Mouse (Mus musculus) heart, embryonic 13.5 days (tissue): ENCODE results near the gene 4930595D18Rik. TPM values are rescaled to one million over a fixed set of nuclear protein-coding genes. Genes with fewer than 3 reads are reported as not detected.

Experiments
- ATAC-seq: fragments of 200-750 bp; cut with Nextera tagmentation; 2 replicates; pipeline ENCODE4 v1.8.0; 2017; ENCODE audit warnings: moderate TSS enrichment; ENCODE audit not compliant: insufficient number of reproducible peaks, low FRiP score, low TSS enrichment; ENCODE audit errors: extremely low read depth
- H3K27ac ChIP-seq: fragments of 300-500 bp; sonication (generic); replicated peaks from 2 replicates; pipeline ENCODE4 v1.5.1; 2015; ENCODE audit warnings: moderate library complexity, mild to moderate bottlenecking, inconsistent platforms
- H3K27me3 ChIP-seq: fragments of 300-500 bp; sonication (generic); replicated peaks from 2 replicates; pipeline ENCODE4 v1.6.1; 2015; ENCODE audit warnings: mild to moderate bottlenecking, inconsistent platforms
- H3K36me3 ChIP-seq: fragments of 300-500 bp; sonication (generic); 2 replicates; pipeline ENCODE4 v1.6.1; 2015; ENCODE audit warnings: mild to moderate bottlenecking, inconsistent platforms
- H3K4me1 ChIP-seq: fragments of 300-500 bp; sonication (generic); 2 replicates; pipeline ENCODE4 v1.6.1; 2015; ENCODE audit warnings: inconsistent platforms
- H3K4me2 ChIP-seq: fragments of 300-500 bp; sonication (generic); 2 replicates; pipeline ENCODE4 v1.6.1; 2015; ENCODE audit warnings: inconsistent platforms, mild to moderate bottlenecking, moderate library complexity
- H3K4me3 ChIP-seq: fragments of 300-500 bp; sonication (generic); 2 replicates; pipeline ENCODE4 v1.5.1; 2015; ENCODE audit warnings: moderate library complexity, mild to moderate bottlenecking, inconsistent platforms
- H3K9ac ChIP-seq: fragments of 300-500 bp; sonication (generic); 2 replicates; pipeline ENCODE4 v1.6.1; 2015; ENCODE audit warnings: inconsistent platforms, mild to moderate bottlenecking, moderate library complexity
- H3K9me3 ChIP-seq: fragments of 300-500 bp; sonication (generic); 2 replicates; pipeline ENCODE4 v1.6.1; 2016; ENCODE audit warnings: inconsistent platforms
- WGBS: fragments of 180-500 bp; shearing (Covaris S2); methylation state at CpG from one replicate; pipeline ENCODE4 v1.1.7; 2015; ENCODE audit warnings: mixed read lengths; 5-methylcytosine and 5-hydroxymethylcytosine counted together
- polyA plus RNA-seq: library from polyadenylated mRNA; unstranded; fragments of >200 nt; fragmentation: Nextera tagmentation; extraction: Ambion mirVana; gene quantifications from 2 replicates; pipeline ENCODE4 v1.2.1, GENCODE M21; 2015

Gene 4930595D18Rik
- polyA plus RNA-seq, 1 experiment from 2014 or later: not detected

DNA sequence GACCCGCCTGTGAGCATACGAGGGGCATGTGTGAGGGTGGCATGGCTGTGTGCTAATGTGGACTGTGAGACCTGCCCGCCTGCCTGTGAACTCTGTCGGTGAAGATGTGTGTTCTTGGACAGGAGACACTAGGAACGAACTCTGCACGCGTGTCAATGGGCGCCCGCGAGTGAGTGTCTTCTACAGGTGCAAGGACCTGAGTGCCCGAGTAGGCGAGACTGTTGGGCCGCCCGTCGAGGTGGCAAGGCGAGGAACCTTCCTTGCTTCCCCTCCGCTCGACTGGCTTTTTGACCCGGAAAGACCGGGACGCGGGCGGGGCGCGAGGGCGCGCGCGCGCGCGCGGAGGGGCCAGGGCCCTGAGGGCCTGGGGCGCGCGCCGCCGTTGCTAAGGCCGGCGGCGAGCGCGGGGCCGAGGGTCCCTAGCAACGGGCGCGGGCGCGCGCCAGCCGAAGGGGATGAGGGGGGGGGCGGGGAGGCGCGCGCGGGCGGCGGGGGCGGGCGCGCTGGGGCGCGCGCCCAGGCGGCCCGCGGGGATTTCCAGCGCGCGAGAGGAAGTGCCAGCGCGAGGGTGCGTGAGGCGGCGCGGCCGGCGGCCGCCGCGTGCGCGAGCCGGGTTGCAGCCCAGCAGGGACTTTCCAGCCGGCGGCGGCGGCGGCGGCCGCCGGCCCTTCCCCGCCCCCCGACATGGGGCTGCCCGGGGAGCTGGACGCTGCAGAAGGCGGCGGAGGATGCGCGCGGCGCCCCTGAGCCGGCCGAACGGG is 18.3 kb downstream of the 4930595D18Rik start, which contains the start of gene Traf3:
Traf3 (plus strand) TSS at position 540 of the 761 bp plus-strand sequence.
- H3K9ac ChIP-seq: peak within 1 kb of the TSS; percentile 93
- H3K4me1 ChIP-seq: peaks cover 46% of the 10 kb centered on the region
- WGBS: 7% methylated on average over 46 of the region's 105 CpGs
- H3K27me3 ChIP-seq: no peaks in the 10 kb centered on the region
- H3K4me2 ChIP-seq: peak within 1 kb of the TSS; percentile 96
- peak; percentile 51; the same call in 1 of the 2 replicates for ATAC-seq
- H3K36me3 ChIP-seq: no peaks in the 10 kb centered on the region
- peak within 1 kb of the TSS; percentile 81 for H3K27ac ChIP-seq
- H3K9me3 ChIP-seq: no peaks in the 10 kb centered on the region
- peak within 1 kb of the TSS; percentile 79 for H3K4me3 ChIP-seq

DNA sequence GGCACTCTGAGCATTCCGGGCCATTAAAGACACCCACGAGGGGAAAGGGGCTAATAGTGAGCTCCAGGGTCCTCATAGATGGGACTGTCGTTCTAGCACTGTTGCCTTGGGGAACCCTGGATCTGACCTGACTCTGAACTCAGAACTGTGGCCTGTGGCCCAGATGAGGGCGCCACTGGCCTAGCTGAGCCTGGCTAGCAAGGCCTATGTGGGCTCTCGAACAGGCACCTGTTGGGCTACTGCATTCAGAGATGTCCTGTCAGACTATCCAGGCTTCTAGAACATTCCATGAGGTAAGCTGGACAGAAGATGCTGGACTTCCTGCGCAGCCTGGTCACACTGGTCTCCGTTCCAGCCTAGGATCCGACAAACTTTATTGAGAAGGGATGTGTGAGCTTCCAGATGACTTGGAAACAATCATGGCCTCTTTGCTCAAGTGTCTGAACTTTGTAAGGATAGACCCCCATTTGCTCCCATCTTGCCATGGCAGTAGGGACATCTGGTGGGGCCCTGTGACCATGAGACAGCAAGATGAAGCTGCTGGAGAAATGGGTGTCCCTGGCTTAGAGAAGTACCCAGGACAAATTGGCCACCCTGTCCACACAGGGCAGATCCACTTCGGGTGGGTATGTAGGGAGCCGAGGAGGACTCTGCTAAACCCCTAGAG is 19.0 kb downstream of the 4930595D18Rik start:
- peak overlapping the region; percentile 96 for H3K4me2 ChIP-seq
- ATAC-seq: no peak
- H3K27me3 ChIP-seq: no peaks in the 10 kb centered on the region
- peak overlapping the region; percentile 93 for H3K9ac ChIP-seq
- H3K4me3 ChIP-seq: peak overlapping the region; percentile 79
- no peaks in the 10 kb centered on the region for H3K9me3 ChIP-seq
- H3K36me3 ChIP-seq: no peaks in the 10 kb centered on the region
- peak overlapping the region; percentile 81 for H3K27ac ChIP-seq
- WGBS: 61% methylated on average over 10 of the region's 10 CpGs
- H3K4me1 ChIP-seq: peaks cover 46% of the 10 kb centered on the region

DNA sequence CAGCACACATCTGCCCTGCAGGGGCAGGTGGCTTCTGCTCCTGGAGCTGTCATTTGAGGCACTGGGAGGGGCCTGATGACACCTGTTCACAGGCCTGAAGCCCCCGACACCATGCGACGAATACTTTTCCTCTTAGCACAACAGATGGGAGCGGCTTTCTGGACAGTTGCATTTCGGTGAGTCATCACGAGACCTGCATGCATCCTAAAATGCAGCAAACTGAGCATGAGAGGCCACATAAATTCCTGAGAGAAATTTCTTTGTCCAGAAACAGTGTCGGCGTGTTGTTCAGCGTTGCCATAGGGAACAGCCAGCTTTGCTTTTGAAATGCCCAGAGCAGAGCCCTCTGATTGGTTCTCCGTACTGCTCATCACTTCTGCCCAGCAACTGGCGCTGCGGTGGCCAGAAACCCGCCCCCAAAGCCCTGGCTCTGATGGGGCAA is 20.0 kb downstream of the 4930595D18Rik start:
- H3K4me2 ChIP-seq: peak overlapping the region; percentile 67
- peak overlapping the region; percentile 50 for H3K4me3 ChIP-seq
- H3K9ac ChIP-seq: peak overlapping the region; percentile 71
- ATAC-seq: peak; percentile 61; the same call in 1 of the 2 replicates
- peak overlapping the region; percentile 81; the same call in 1 of the 2 replicates for H3K27ac ChIP-seq
- H3K27me3 ChIP-seq: no peaks in the 10 kb centered on the region
- peaks cover 46% of the 10 kb centered on the region for H3K4me1 ChIP-seq
- H3K9me3 ChIP-seq: no peaks in the 10 kb centered on the region
- no peaks in the 10 kb centered on the region for H3K36me3 ChIP-seq
- WGBS: 2% methylated on average over 13 of the region's 13 CpGs

DNA sequence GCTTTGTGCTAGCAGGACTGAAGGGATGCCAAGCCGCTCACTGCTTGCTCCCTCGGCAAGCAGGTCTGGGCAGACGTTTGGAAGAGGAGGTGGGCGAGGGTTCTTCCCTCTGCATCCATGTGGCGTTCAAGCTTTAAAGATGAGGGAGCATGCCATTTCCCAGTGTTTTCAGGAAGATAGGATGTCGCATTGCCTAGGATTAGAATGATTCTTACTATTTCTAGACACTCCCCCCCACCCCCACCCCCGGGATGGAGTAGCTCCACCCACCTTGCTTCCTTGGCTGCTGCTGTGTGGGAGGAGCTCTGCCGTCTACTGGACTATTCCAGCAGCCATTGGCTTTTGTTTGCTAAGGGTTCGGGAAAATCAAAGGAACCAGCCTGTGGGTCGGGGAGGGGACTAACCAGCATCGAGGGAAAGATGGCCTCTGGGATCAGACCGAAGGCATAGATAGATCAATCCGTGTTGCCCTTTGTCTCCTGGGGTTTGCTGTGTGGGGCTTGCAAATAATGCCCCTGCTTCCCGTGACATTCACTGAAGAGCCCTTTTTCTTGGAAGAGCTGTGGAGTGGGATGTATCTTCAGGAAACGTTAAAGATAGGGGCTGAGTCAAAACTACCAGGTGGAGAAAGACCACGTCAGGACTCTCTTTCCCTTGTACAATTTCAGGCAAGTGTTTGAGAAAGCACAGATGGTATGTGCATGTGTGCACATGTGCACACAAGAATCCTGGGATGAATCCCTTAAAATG is 21.8 kb downstream of the 4930595D18Rik start:
- Histone ChIP-seq H3K9me3 (no peaks in the 10 kb centered on the region), H3K4me3 (peak overlapping the region; percentile 36), H3K4me1 (peaks cover 37% of the 10 kb centered on the region), H3K4me2 (peak overlapping the region; percentile 64), H3K27me3 (no peaks in the 10 kb centered on the region), H3K36me3 (no peaks in the 10 kb centered on the region), H3K27ac (peak overlapping the region; percentile 53), H3K9ac (peak overlapping the region; percentile 76)
- no peak for ATAC-seq
- 10% methylated on average over 16 of the region's 16 CpGs for WGBS

DNA sequence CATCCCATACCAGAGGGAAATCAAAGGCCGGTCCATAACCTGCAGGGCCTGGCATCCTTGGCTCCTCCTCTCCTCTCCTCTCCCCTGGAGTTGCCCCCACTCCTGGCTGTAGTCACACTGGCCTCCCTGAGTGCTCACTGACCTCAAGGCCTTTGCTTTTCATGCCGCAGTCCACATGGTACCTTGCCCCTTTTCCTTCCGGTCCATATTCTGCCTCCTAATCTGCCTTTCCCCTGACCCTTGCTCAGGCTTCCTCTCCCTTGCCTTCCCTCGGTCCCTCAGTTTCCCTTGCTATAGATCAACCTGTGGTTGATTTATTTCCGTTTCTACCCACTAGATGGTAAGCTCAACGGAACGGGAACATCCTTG is 22.4 kb downstream of the 4930595D18Rik start:
- H3K4me2 ChIP-seq: peak overlapping the region; percentile 64
- WGBS: 38% methylated on average over 7 of the region's 7 CpGs
- peak overlapping the region; percentile 76 for H3K9ac ChIP-seq
- H3K27me3 ChIP-seq: no peaks in the 10 kb centered on the region
- H3K27ac ChIP-seq: peak overlapping the region; percentile 53; the same call in 1 of the 2 replicates
- H3K4me1 ChIP-seq: peaks cover 31% of the 10 kb centered on the region
- peak overlapping the region; percentile 36 for H3K4me3 ChIP-seq
- no peak for ATAC-seq
- no peaks in the 10 kb centered on the region for H3K36me3 ChIP-seq
- no peaks in the 10 kb centered on the region for H3K9me3 ChIP-seq

DNA sequence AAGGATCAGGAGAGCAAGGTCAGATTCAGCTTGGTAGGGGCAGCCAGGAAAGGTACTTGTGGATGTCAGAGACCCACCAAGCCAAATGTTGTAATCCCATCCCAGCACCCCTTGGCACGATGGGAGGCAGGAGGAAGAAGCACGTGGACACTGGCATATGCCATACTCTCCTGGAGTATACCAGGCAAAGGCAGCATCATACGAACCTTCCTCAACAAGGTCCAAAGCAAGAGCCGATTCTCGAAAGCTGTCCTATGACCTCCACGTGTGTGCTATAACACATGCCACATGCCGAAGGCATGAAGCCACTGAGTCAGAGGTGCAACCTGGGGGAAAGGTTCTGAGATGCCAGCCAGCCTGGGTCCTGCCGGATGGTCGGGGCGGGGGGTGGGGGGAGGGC is 23.4 kb downstream of the 4930595D18Rik start:
- WGBS: 86% methylated on average over 10 of the region's 10 CpGs
- H3K4me3 ChIP-seq: no peak overlapping the region
- peaks cover 31% of the 10 kb centered on the region for H3K4me1 ChIP-seq
- H3K9ac ChIP-seq: no peak overlapping the region
- no peaks in the 10 kb centered on the region for H3K9me3 ChIP-seq
- H3K27me3 ChIP-seq: no peaks in the 10 kb centered on the region
- no peak for ATAC-seq
- H3K27ac ChIP-seq: no peak overlapping the region
- H3K36me3 ChIP-seq: no peaks in the 10 kb centered on the region
- no peak overlapping the region for H3K4me2 ChIP-seq

DNA sequence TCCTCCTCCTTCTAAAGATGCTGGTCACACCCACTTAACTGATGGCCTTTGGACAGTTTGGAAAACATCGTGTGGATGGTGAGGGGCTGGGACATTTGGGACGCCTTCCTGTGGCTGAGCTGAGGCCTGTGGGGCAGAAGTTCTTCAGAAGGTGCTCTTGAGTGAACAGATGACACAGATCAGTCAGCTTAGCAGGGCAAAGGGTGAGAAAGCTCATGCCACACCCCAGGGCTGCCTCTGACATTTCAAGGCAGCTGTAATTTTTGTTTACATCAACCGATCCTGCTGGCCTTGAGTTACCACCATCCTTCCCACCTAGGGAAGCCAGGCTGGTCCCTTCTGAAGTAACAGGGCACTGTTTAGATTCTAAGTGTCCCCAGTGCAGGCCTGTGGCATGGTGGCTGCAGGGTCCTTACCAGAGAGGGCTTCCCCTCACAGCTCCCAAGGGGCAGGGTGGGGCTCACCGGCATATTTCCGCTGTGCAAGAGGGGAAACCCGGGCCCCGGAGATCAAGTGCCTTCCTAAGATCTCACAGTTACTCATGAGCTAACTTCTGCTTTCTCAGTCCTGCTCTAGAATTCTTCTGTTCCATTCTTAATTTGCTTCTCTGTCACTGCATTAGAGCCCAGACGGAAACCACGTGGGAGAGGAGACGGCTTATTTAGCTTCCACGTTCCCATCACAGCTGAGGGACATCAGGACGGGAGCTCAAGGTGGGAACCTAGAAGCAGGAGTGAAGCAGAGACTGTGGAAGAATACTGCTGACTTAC is 24.4 kb downstream of the 4930595D18Rik start:
- H3K27me3 ChIP-seq: no peaks in the 10 kb centered on the region
- no peak overlapping the region for H3K4me2 ChIP-seq
- WGBS: 56% methylated on average over 12 of the region's 12 CpGs
- ATAC-seq: no peak
- no peaks in the 10 kb centered on the region for H3K9me3 ChIP-seq
- H3K4me1 ChIP-seq: peaks cover 23% of the 10 kb centered on the region
- H3K27ac ChIP-seq: no peak overlapping the region
- no peak overlapping the region for H3K9ac ChIP-seq
- H3K4me3 ChIP-seq: no peak overlapping the region
- no peaks in the 10 kb centered on the region for H3K36me3 ChIP-seq

DNA sequence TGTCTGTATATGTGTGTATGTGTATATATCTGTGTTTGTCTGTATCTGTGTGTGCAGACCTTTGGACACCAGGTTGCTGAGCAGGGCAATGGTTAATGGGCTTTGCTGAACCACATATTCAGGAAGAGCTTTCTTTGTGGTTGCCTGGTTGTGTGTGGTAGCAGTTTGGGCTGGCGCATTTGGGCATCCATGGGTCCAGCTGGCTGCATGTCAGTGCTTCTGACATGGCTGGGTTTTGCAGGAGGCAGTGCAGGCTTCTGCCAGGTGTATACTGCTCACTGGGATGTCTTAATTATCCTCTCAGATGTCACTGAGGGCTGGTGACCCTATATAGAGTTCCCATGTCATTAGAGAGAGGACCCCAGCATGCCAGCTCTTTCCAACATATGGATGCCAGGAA is 28.5 kb downstream of the 4930595D18Rik start:
- no peak overlapping the region for H3K9ac ChIP-seq
- H3K27me3 ChIP-seq: no peaks in the 10 kb centered on the region
- no peak overlapping the region for H3K4me2 ChIP-seq
- WGBS: 90% methylated on average over 1 of the region's 1 CpGs
- no peak overlapping the region for H3K4me3 ChIP-seq
- no peak overlapping the region for H3K27ac ChIP-seq
- no peak for ATAC-seq
- peaks cover 5% of the 10 kb centered on the region; the same call in 1 of the 2 replicates for H3K4me1 ChIP-seq
- H3K36me3 ChIP-seq: no peaks in the 10 kb centered on the region
- no peaks in the 10 kb centered on the region for H3K9me3 ChIP-seq

DNA sequence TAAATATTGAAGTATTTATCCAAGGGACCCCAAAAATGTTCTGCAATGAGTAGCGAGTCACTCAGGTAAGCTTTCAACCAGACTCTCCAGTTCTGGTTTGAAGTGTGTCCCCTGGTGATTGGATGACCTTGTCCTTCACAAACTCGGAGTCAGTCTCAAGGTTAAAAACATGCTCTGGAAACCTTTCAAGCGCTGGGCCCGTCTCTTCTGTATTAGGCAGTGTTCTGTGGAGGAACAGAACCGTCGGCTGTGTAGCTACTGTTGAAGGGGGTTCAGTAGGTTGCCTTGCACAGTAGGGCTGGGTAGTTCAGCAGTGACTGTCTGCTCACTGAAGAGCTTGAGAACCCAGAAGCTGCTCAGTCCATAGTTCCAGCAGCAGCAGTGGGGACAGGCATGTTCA is 29.6 kb downstream of the 4930595D18Rik start:
- Histone ChIP-seq H3K36me3 (no peaks in the 10 kb centered on the region), H3K9ac (no peak overlapping the region), H3K27ac (no peak overlapping the region), H3K4me1 (peaks cover 8% of the 10 kb centered on the region; the same call in 1 of the 2 replicates), H3K9me3 (no peaks in the 10 kb centered on the region), H3K4me3 (no peak overlapping the region), H3K4me2 (no peak overlapping the region), H3K27me3 (no peaks in the 10 kb centered on the region)
- 62% methylated on average over 6 of the region's 6 CpGs for WGBS
- no peak for ATAC-seq

DNA sequence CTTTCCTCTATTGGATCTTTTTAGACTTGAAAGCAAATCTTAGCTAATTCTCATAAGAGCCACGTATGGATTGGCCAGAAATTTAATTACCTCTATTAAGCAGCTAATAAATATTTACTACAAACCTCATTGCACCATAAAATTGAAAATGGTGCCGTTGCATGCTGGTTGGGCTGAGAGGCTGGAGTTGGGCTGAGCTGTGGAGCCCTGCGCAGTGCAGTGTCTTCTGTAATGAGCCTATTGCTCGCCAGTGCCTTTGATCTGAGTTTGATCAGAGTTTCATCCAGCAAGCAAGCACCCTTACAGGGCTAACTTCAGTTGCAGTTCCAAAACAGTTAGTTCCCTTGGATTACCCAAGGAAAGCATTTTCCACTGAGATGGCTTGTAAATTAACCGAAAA is 30.3 kb downstream of the 4930595D18Rik start:
- no peak for ATAC-seq
- Histone ChIP-seq H3K4me1 (peaks cover 10% of the 10 kb centered on the region; the same call in 1 of the 2 replicates), H3K27ac (no peak overlapping the region), H3K9me3 (no peaks in the 10 kb centered on the region), H3K4me2 (no peak overlapping the region), H3K27me3 (no peaks in the 10 kb centered on the region), H3K36me3 (no peaks in the 10 kb centered on the region), H3K9ac (no peak overlapping the region), H3K4me3 (no peak overlapping the region)
- 72% methylated on average over 5 of the region's 5 CpGs for WGBS
